Mouse (Mus musculus): ENCODE results near the gene Fbxw9. TPM values are rescaled to one million over a fixed set of nuclear protein-coding genes. Genes with fewer than 3 reads are reported as not detected.
A peak's percentile ranks its signal among the peaks of the same experiment; 100 is the strongest.
"Not testable (repeated sequence)": the region's sequence is repeated elsewhere in the genome, so short reads cannot be mapped to it uniquely, and the experiment has no call there.

Fbxw9 gene
- polyA plus RNA-seq, 1 experiment from 2014 or later, result 23.1 TPM

DNA sequence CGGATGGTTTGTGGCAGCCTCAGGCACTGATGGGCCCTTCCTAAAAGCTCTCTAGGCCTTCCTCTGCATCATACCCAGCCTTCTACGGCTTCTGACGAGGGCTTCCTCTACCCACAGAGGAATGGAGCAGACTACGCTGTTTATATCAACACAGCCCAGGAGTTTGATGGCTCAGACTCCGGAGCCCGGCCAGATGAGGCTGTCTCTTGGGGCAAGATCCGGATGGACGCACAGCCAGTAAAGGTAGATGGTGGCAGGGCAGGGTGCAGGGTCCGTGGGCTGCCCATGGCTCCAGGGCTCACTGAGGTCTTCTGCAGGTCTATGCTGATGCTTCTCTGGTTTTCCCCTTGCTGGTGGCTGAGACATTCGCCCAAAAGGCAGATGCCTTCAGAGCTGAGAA, 14.8 kb downstream of the Fbxw9 start:
- no peak overlapping the region for H3K9ac ChIP-seq
- no peak overlapping the region for H3K4me3 ChIP-seq (ENCODE audit: low read depth, low read length)
- TF ChIP-seq CTCF (IDR thresholded peaks at IDR 0.05; ENCODE audit: low read depth), result no peak
- H3K4me2 ChIP-seq, result no peak overlapping the region
- H3K4me1 ChIP-seq (ENCODE audit: insufficient read depth), result peaks cover 8% of the 10 kb centered on the region; the same call in 1 of the 2 replicates
- DNase-seq (no peak), ATAC-seq (ENCODE audit: insufficient read depth) (no peak)
- WGBS, result 87% methylated on average over 10 of the region's 10 CpGs
- H3K27me3 ChIP-seq (ENCODE audit: insufficient read depth, low read length), result no peaks in the 10 kb centered on the region
- no peaks in the 10 kb centered on the region for H3K9me3 ChIP-seq (ENCODE audit: low read depth, low read length)
- H3K27ac ChIP-seq (ENCODE audit: low read depth), result no peak overlapping the region
- H3K36me3 ChIP-seq (ENCODE audit: insufficient read depth), result peaks cover 52% of the 10 kb centered on the region

- TF ChIP-seq CTCF (IDR thresholded peaks at IDR 0.05; ENCODE audit: low read depth), result peak; percentile 61
- WGBS, result 71% methylated on average over 9 of the region's 9 CpGs
These were observed 16.1 kb downstream of the Fbxw9 start for GRCm38 (mm10) chr8:85076001-85076400.

DNA sequence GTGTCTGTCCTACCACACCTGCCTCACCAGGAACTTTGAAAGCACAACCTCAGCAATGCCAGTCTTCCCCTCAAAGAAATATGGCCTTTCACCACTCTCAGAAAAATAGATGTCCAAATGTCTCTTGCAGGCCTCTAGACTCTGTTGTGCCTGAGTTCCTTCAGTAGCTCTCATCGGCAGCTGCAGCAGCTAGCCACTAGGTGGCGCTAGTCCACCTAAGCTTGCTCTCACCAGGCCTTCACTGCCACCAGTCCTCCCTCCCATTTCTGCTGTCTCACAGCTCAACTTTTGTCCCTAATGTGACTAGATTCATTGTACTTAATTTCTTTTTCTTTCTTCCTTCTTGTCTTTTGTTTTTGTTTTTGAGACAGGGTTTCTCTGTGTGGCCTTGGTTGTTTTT, 17.1 kb downstream of the Fbxw9 start:
- Histone ChIP-seq H3K27ac (ENCODE audit: low read depth) (no peak overlapping the region), H3K4me1 (ENCODE audit: insufficient read depth) (peaks cover 13% of the 10 kb centered on the region; the same call in 1 of the 2 replicates), H3K4me3 (ENCODE audit: low read depth, low read length) (no peak overlapping the region), H3K36me3 (ENCODE audit: insufficient read depth) (peaks cover 52% of the 10 kb centered on the region), H3K27me3 (ENCODE audit: insufficient read depth, low read length) (no peaks in the 10 kb centered on the region), H3K4me2 (no peak overlapping the region), H3K9me3 (ENCODE audit: low read depth, low read length) (no peaks in the 10 kb centered on the region), H3K9ac (no peak overlapping the region)
- peak; percentile 96 for DNase-seq
- ATAC-seq (ENCODE audit: insufficient read depth), result no peak
- TF ChIP-seq CTCF (IDR thresholded peaks at IDR 0.05; ENCODE audit: low read depth), result peak; percentile 99
- 0% methylated on average over 2 of the region's 2 CpGs for WGBS

More at GRCm38 (mm10) chr8:85076001-85076400, 16.1 kb downstream of the Fbxw9 start:
- Histone ChIP-seq H3K4me1 (ENCODE audit: insufficient read depth) (peaks cover 8% of the 10 kb centered on the region; the same call in 1 of the 2 replicates), H3K27ac (ENCODE audit: low read depth) (no peak overlapping the region), H3K27me3 (ENCODE audit: insufficient read depth, low read length) (no peaks in the 10 kb centered on the region), H3K4me3 (ENCODE audit: low read depth, low read length) (no peak overlapping the region), H3K36me3 (ENCODE audit: insufficient read depth) (peaks cover 52% of the 10 kb centered on the region), H3K4me2 (no peak overlapping the region), H3K9ac (no peak overlapping the region), H3K9me3 (ENCODE audit: low read depth, low read length) (no peaks in the 10 kb centered on the region)
- ATAC-seq (ENCODE audit: insufficient read depth) (no peak), DNase-seq (peak; percentile 56)

DNA sequence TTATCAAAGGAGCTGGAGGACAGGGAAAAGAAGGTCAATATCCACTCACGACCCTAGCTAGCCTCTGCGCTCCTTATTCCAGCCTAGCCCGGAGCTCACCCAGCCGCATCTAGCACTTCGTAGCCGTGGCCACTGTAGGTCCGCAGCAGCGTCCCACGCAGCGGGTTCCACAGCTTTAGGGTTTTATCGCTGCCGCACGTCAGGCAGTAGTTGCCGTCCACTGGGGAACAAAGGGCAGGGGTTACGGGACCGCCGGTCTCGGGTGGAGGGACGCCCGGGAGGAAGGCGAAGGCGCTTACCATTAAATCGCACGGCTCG, 20.3 kb downstream of the Fbxw9 start:
- Histone ChIP-seq H3K4me2 (peak overlapping the region; percentile 95), H3K9me3 (ENCODE audit: low read depth, low read length) (no peaks in the 10 kb centered on the region), H3K27me3 (ENCODE audit: insufficient read depth, low read length) (no peaks in the 10 kb centered on the region), H3K4me3 (ENCODE audit: low read depth, low read length) (peak overlapping the region; percentile 87), H3K4me1 (ENCODE audit: insufficient read depth) (peaks cover 13% of the 10 kb centered on the region), H3K36me3 (ENCODE audit: insufficient read depth) (peaks cover 36% of the 10 kb centered on the region), H3K27ac (ENCODE audit: low read depth) (peak overlapping the region; percentile 80; the same call in 1 of the 2 replicates), H3K9ac (peak overlapping the region; percentile 86)
- DNase-seq (no peak), ATAC-seq (ENCODE audit: insufficient read depth) (no peak)
- TF ChIP-seq CTCF (IDR thresholded peaks at IDR 0.05; ENCODE audit: low read depth), result no peak
- WGBS, result 1% methylated on average over 25 of the region's 25 CpGs

DNA sequence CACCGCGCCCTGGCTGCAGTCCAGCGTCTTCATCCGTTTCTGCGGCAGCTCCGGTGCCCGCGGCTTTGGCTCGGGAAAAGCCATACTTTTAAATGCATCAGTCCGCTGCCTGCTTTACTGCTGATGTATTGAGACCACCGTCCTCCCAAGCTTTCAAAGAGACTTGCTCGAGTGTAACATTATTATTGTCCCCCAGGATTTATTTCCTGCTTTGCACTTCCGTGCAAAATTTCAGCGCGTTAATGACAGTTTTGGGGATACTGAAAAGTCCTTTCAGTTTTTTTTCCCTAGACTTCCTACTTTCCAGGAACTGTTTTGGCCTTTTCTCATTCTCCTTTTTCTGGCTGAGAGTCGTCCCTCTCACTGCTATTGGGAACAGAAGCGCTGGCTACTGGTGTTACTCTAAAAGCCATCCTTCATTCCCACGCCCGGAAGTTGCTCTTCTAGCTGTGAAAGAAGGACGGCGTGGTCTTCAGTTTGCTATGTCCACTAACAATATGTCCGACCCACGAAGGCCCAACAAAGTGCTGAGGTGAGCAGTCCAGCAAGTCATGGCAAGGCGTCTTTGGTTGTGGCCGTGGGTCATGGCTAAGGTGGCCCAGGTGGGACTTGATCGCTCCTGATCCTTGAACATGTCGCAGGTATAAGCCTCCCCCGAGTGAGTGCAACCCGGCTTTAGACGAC, 20.8 kb downstream of the Fbxw9 start, which contains the start of gene Wdr83os:
Gene Wdr83os (plus strand): TSS at position 209 of the 684 bp plus-strand sequence.
- peak within 1 kb of the TSS; percentile 87 for H3K4me3 ChIP-seq (ENCODE audit: low read depth, low read length)

GRCm38 (mm10) chr8:85081216-85081555, 21.3 kb downstream of the Fbxw9 start, which contains the start of gene Wdr83:
Gene Wdr83, minus strand, starts transcription at chr8:85081306.
- peak within 1 kb of the TSS; percentile 87 for H3K4me3 ChIP-seq (ENCODE audit: low read depth, low read length)
- peaks cover 36% of the 10 kb centered on the region for H3K36me3 ChIP-seq (ENCODE audit: insufficient read depth)
- under 1% methylated on average over 9 of the region's 9 CpGs for WGBS
- no peak for TF ChIP-seq CTCF (IDR thresholded peaks at IDR 0.05; ENCODE audit: low read depth)
- no peaks in the 10 kb centered on the region for H3K27me3 ChIP-seq (ENCODE audit: insufficient read depth, low read length)
- peak within 1 kb of the TSS; percentile 80; the same call in 1 of the 2 replicates for H3K27ac ChIP-seq (ENCODE audit: low read depth)
- peak; percentile 67 for ATAC-seq (ENCODE audit: insufficient read depth)
- DNase-seq, result peak; percentile 66
- peak within 1 kb of the TSS; percentile 86 for H3K9ac ChIP-seq
- H3K4me1 ChIP-seq (ENCODE audit: insufficient read depth), result peaks cover 13% of the 10 kb centered on the region
- peak within 1 kb of the TSS; percentile 95 for H3K4me2 ChIP-seq
- H3K9me3 ChIP-seq (ENCODE audit: low read depth, low read length), result no peaks in the 10 kb centered on the region

More for the DNA sequence above, 20.8 kb downstream of the Fbxw9 start, which contains the start of gene Wdr83os:
- ATAC-seq (ENCODE audit: insufficient read depth) (peak; percentile 23), DNase-seq (peak; percentile 89)
- H3K4me2 ChIP-seq, result peak within 1 kb of the TSS; percentile 95
- 0 out of 2 replicates have a peak, but pooled peaks have one; percentile 1 for TF ChIP-seq CTCF (IDR thresholded peaks at IDR 0.05; ENCODE audit: low read depth)
- H3K9me3 ChIP-seq (ENCODE audit: low read depth, low read length), result no peaks in the 10 kb centered on the region
- H3K9ac ChIP-seq, result peak within 1 kb of the TSS; percentile 86
- peak within 1 kb of the TSS; percentile 80; the same call in 1 of the 2 replicates for H3K27ac ChIP-seq (ENCODE audit: low read depth)
- WGBS, result under 1% methylated on average over 30 of the region's 30 CpGs
- no peaks in the 10 kb centered on the region for H3K27me3 ChIP-seq (ENCODE audit: insufficient read depth, low read length)
- peaks cover 36% of the 10 kb centered on the region for H3K36me3 ChIP-seq (ENCODE audit: insufficient read depth)
- H3K4me1 ChIP-seq (ENCODE audit: insufficient read depth), result peaks cover 13% of the 10 kb centered on the region

- H3K36me3 ChIP-seq (ENCODE audit: insufficient read depth), result peaks cover 36% of the 10 kb centered on the region
- H3K4me1 ChIP-seq (ENCODE audit: insufficient read depth), result peaks cover 13% of the 10 kb centered on the region
- not testable (repeated sequence) for ATAC-seq (ENCODE audit: insufficient read depth); H3K9me3 ChIP-seq (ENCODE audit: low read depth, low read length); H3K27ac ChIP-seq (ENCODE audit: low read depth); H3K9ac ChIP-seq; H3K27me3 ChIP-seq (ENCODE audit: insufficient read depth, low read length); DNase-seq
- 85% methylated on average over 4 of the region's 4 CpGs for WGBS
- peak overlapping the region; percentile 92 for H3K4me2 ChIP-seq
- peak overlapping the region; percentile 66; the same call in 1 of the 2 replicates for H3K4me3 ChIP-seq (ENCODE audit: low read depth, low read length)
These were observed 22.3 kb downstream of the Fbxw9 start for GRCm38 (mm10) chr8:85082169-85082568.

Measured in lung, embryonic 14.5 days (tissue).